Mouse (Mus musculus) cortical plate, adult 2 months (tissue): ENCODE results near the gene Ppm1g. TPM values are rescaled to one million over a fixed set of nuclear protein-coding genes. Genes with fewer than 3 reads are reported as not detected.

Source experiments
- H3K27ac ChIP-seq: fragments of 200-500 bp; 2 replicates; pipeline ENCODE4 v1.5.1; 2012; ENCODE audit warnings: low read length, control low read depth, inconsistent platforms; ENCODE audit not compliant: insufficient read depth
- H3K4me1 ChIP-seq: fragments of 200-500 bp; 2 replicates; pipeline ENCODE4 v1.6.1; 2011; ENCODE audit warnings: low read length; ENCODE audit not compliant: control insufficient read depth, insufficient read depth
- H3K4me3 ChIP-seq: fragments of 200-500 bp; 2 replicates; pipeline ENCODE4 v1.5.1; 2011; ENCODE audit warnings: mild to moderate bottlenecking, low read length, control low read depth; ENCODE audit not compliant: insufficient read depth
- CTCF ChIP-seq: fragments of 200-500 bp; IDR thresholded peaks from 2 replicates; pipeline ENCODE4 v1.5.1; 2011; ENCODE audit warnings: mild to moderate bottlenecking, control low read depth, low read length; ENCODE audit not compliant: insufficient read depth; ENCODE audit errors: extremely low read depth
- POLR2A ChIP-seq: fragments of 200-500 bp; IDR thresholded peaks from 2 replicates; pipeline ENCODE4 v1.6.1; 2011; ENCODE audit warnings: mild to moderate bottlenecking, low read length, control low read depth; ENCODE audit not compliant: insufficient read depth; ENCODE audit errors: extremely low read depth
- polyA plus RNA-seq: library from polyadenylated mRNA; depleted of rRNA; stranded (reverse); fragments of >200 nt; gene quantifications from 2 replicates; pipeline ENCODE4 v1.2.3, GENCODE M21; 2012; rRNA removed

The Ppm1g gene
- polyA plus RNA-seq, 1 experiment, result 79.8 TPM

DNA sequence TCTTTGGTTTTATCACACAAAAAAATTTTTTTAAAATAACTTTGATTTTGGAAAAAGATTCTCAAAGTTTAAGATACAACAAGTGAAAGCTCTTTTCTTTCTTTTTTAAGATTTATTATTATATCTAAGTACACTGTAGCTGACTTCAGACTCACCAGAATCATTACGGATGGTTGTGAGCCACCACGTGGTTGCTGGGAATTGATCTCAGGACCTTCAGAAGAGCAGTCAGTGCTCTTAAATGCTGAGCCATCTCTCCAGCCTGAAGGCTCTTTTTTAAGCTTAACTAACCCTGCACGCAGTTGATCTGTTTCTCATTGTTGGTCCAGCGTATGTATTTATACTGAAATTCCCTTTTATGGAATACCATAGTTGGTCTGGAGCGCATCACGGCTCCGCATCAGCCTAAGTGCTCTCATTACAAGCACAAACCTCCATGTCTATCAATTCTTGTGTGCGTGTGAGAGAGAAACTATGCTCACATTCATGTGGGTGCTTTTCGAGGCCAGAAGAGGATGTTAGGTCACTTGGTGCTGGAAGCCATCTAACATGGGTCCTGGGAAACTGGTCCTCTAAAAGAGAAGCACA, 39.2 kb downstream of the Ppm1g start:
- TF ChIP-seq POLR2A (no peak), CTCF (no peak)
- no peak overlapping the region for H3K27ac ChIP-seq
- H3K4me1 ChIP-seq, result no peaks in the 10 kb centered on the region

DNA sequence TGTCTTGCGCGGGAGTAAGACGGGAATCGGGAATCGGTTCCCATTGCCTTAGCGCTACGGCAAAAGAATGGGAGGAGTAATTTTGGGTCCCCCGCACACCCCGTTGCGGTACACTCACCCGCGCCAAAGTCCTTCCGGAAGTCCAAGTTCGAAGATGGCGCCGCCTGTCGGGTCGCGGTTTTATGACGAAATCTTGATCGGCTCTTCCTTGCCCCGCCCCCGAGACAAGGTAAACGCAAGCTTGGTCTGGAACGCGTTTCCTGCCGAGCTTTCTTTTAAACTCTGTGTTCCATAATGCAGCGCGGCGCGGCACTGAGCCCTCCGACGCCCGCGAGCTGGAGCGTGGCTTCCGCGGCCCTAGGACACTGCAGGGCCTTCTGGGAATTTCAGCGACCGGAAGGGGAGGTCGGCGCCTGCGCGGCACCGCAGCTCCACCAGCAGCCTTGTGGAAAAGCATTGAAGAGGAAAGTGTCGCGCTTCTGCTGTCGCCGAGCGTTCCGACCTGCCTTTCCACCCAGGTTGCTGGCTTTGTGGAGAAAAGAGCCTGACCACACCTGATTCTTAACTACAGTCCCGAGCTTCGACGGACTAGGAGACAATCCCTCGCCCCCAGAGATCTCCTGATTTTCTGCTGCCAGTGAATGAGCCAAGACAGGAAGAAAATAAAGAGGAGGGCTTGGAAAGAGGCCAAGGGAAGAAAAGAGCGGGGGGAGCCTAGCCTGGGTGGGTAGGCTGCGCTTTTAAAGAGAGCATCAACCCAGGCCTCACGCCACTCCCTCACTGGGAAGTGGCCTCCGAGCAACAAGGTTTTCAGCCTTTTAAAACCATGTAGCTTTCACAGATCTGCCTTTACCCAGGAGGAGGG, 40.5 kb downstream of the Ppm1g start, which contains the start of the genes Gm29609 and Gtf3c2:
TSS of gene Gm29609 (minus strand) at position 146 of the 865 bp plus-strand sequence.
TSS of gene Gtf3c2 (minus strand) at position 379 of the 865 bp plus-strand sequence.
- Histone ChIP-seq H3K27ac (peak within 1 kb of the TSS; percentile 58), H3K4me1 (no peaks in the 10 kb centered on the region), H3K4me3 (peak within 1 kb of the TSS; percentile 93)
- TF ChIP-seq CTCF (no peak), POLR2A (peak; percentile 92; the same call in 1 of the 2 replicates)

More for the DNA sequence above, 39.2 kb downstream of the Ppm1g start:
- peak overlapping the region; percentile 93; the same call in 1 of the 2 replicates for H3K4me3 ChIP-seq

DNA sequence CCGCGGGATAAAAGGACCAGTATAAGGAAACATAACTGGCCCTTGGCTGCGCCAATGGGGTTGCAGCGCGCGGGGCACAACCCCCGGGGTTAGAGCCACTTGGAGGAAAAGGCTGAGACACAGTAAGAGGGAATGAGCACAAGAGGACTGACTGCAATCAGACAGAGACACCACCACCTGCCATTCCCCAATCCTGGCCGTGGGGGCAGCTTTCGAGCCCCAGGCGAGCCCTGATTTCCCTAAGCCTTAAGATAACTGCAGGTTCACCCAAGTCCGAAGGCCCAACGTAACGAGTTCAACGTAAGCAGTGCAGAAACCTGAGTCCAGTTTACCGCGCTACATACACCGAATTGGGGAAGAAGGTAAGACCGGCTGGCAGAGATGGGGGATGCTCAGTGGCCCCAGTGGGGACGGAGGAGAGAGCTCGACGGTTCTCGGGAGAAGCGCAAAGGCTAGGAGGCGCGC, 41.2 kb downstream of the Ppm1g start:
- Histone ChIP-seq H3K4me3 (peak overlapping the region; percentile 93), H3K27ac (no peak overlapping the region), H3K4me1 (no peaks in the 10 kb centered on the region)
- TF ChIP-seq POLR2A (no peak), CTCF (no peak)

DNA sequence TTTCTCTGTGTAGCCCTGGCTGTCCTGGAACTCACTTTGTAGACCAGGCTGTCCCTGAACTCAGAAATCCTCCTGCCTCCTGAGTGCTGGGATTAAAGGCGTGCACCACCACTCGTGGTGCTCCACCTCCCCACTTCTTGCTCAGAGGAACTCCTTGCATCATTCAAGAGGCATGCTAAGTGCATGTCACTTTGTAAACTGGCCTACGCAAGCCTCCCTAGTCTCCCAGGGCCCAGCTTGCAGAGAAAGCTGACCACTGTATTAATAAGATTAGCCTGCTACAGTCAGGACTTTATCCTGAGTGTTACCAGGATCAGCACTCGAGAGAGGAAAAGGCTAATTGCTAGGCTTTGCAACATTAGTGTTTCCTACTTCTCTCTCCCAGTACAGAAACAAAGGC, 51.9 kb downstream of the Ppm1g start:
- Histone ChIP-seq H3K4me1 (no peaks in the 10 kb centered on the region), H3K27ac (no peak overlapping the region), H3K4me3 (no peak overlapping the region)
- TF ChIP-seq CTCF, result no peak
- TF ChIP-seq POLR2A, result no peak

DNA sequence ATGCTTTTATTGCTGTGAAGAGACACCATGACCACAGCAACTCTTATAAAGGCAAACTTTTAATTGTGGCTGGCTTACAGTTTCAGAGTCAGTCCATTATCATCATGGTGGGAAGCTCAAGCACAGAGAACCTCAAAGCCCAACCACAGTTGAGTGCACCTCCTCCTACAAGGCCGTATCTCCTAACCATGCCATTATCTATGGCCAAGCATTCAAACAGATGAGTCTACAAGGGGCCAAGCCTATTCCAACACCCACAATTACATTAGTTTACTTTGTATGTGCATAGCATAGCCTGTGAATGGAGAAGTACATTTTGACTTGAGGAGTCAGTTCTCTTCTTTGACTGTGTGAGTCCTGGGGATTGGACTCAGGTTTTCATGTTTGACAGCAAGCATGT, 55.6 kb downstream of the Ppm1g start:
- H3K4me1 ChIP-seq, result no peaks in the 10 kb centered on the region

DNA sequence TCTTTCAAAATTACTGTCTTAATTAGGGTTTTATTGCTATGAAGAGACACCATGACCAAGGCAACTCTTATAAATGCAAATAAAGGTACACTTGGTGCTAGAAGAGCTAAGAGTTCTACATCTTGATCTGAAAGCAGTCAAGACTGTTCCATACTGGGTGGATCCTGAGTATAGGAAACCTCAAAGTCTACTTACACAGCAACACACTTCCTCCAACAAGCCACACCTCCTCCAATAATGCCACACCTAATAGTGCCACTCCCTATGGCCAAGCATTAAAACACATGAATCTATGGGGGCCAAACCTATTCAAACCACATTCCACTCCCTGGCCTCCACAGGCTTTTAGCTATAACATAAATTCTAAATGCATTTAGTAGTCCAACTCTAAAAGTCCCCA, 58.0 kb downstream of the Ppm1g start:
- H3K4me3 ChIP-seq, result no peak overlapping the region
- no peak for TF ChIP-seq CTCF
- TF ChIP-seq POLR2A, result no peak

More for the DNA sequence above, 55.6 kb downstream of the Ppm1g start:
- Histone ChIP-seq H3K27ac (no peak overlapping the region), H3K4me3 (no peak overlapping the region)
- no peak for TF ChIP-seq CTCF
- TF ChIP-seq POLR2A, result no peak

DNA sequence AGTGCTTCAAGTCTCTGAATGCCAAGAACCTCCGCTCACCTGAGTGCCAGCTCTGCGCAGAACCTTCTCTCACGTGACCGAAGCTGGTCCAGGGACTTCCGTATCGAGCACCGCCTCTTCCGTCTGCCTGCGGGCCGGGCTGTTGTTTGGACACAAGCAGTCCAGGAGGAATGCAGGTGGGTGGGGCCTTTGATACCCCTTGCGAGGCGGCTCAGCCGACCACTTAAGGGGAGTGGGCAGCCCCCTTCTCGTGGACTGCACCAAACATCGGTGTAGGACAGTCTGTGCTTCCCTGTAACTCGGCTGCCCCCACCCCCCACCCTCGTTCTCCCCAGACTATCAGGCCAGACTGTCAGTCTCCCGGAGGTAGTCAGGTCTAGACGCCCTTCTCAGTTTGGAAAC, 66.3 kb downstream of the Ppm1g start, which contains the start of gene Mpv17:
TSS of gene Mpv17 (minus strand) at position 100 of the 402 bp plus-strand sequence.
- Histone ChIP-seq H3K27ac (peak within 1 kb of the TSS; percentile 74), H3K4me3 (peak within 1 kb of the TSS; percentile 74), H3K4me1 (peaks cover 4% of the 10 kb centered on the region)
- peak; percentile 89 for TF ChIP-seq POLR2A
- no peak for TF ChIP-seq CTCF

More for the DNA sequence above, 58.0 kb downstream of the Ppm1g start:
- no peaks in the 10 kb centered on the region for H3K4me1 ChIP-seq
- H3K27ac ChIP-seq, result no peak overlapping the region

DNA sequence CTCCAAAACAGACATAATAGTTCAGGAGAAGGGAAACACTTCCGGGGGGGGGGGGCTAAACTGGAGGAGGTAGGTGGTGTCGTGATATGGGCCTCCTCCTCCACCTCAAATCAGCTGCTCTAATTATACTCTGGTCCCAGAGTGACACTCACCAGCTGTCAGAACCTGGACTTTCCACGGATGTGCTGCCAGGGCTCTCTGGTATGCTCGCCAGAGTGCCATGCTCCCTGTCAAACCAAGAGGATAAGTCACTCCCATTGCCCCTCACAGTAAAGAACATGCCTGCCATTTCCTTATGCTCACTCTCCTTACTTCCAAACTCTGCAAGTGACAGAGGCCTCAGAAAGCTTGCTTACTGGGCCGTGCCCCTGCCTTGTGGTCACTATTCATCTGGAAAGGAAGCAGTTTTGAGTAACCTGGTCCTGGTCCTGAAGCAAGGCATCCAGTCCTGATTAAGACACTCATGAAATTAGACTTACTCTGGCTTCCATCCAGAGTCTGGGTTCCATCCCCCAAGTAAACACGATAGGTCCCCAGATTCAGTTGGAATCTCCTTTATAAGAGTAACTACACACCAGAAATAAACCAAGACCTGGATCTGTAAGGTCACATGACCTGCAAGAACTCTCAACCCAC, 66.9 kb downstream of the Ppm1g start:
- H3K27ac ChIP-seq, result peak overlapping the region; percentile 74; the same call in 1 of the 2 replicates
- H3K4me3 ChIP-seq, result peak overlapping the region; percentile 74
- H3K4me1 ChIP-seq, result peaks cover 4% of the 10 kb centered on the region
- no peak for TF ChIP-seq CTCF

Other genes with a start within 250 kb of the Ppm1g start
- gene Atraid, start 172.4 kb downstream of the Ppm1g start, polyA plus RNA-seq, result 186 and 189 TPM in 2 replicates
- 32.5 and 34.9 TPM in 2 replicates for gene Slc5a6, start 171.8 kb downstream of the Ppm1g start, polyA plus RNA-seq
- gene Cad, start 165.9 kb downstream of the Ppm1g start, polyA plus RNA-seq, result 13.4 and 14.1 TPM in 2 replicates
- gene Dnajc5g, start 114.4 kb downstream of the Ppm1g start, polyA plus RNA-seq, result not detected in 2 replicates
- 185 and 189 TPM in 2 replicates for gene Slc30a3, start 112.5 kb downstream of the Ppm1g start, polyA plus RNA-seq
- gene Trim54, start 104.0 kb downstream of the Ppm1g start, polyA plus RNA-seq, result 0.21 TPM in 1 of 2 replicates, not detected in the other
- gene Ucn, start 81.9 kb downstream of the Ppm1g start, polyA plus RNA-seq, result 0.91 and 0.92 TPM in 2 replicates
- gene Mpv17, start 66.4 kb downstream of the Ppm1g start, polyA plus RNA-seq, result 96.7 and 102 TPM in 2 replicates
- 2.8 and 3.4 TPM in 2 replicates for gene Gm29609, start 40.8 kb downstream of the Ppm1g start, polyA plus RNA-seq
- gene Gtf3c2, start 40.5 kb downstream of the Ppm1g start, polyA plus RNA-seq, result 86.8 and 92.3 TPM in 2 replicates
- gene Snx17, start 27.5 kb downstream of the Ppm1g start, polyA plus RNA-seq, result 87.6 and 90.6 TPM in 2 replicates
- 62.7 and 66.2 TPM in 2 replicates for gene Eif2b4, start 27.3 kb downstream of the Ppm1g start, polyA plus RNA-seq
- 38.1 and 42.1 TPM in 2 replicates for gene Zfp513, start 18.4 kb downstream of the Ppm1g start, polyA plus RNA-seq
- gene Nrbp1, start 20.2 kb upstream of the Ppm1g start, polyA plus RNA-seq, result 105 and 108 TPM in 2 replicates
- gene Gm9970, start 20.5 kb upstream of the Ppm1g start, polyA plus RNA-seq, result not detected in 2 replicates
- 3.9 and 4.0 TPM in 2 replicates for gene Krtcap3, start 31.0 kb upstream of the Ppm1g start, polyA plus RNA-seq
- 75.1 and 80.4 TPM in 2 replicates for gene Ift172, start 70.4 kb upstream of the Ppm1g start, polyA plus RNA-seq
- 172 and 184 TPM in 2 replicates for gene Fndc4, start 75.4 kb upstream of the Ppm1g start, polyA plus RNA-seq
- gene Gckr, start 76.8 kb upstream of the Ppm1g start, polyA plus RNA-seq, result 0.53 and 0.98 TPM in 2 replicates
- 41.5 and 47.0 TPM in 2 replicates for gene Zfp512, start 231.7 kb upstream of the Ppm1g start, polyA plus RNA-seq